Mouse (Mus musculus) kidney, adult 18-20 months (tissue): ENCODE results near the gene Tgm3.

ENCODE experiments used
- DNase-seq: peaks from one replicate; pipeline ENCODE4 v3.0.0; 2021

Gene Tgm3

DNA sequence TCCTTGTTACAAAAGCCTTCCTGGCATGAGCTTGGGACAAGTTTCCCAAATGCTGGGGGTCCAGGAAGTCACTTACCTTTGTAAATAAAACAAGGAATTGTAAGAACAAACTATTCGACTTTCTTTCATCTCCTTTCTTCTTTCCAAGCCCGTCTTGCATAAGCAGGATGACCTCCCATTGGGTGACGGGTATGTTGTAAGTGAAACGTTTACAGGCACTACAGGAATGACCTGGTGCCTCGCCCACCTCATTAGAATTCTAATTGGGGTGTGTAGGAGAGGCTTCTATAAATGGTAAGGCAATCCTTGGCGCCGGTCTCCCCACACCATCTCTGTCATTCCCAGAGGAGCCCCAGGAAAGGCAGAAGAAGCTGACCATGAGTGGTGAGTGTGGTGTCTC, at the start of gene Tgm3:
Gene Tgm3, plus strand, starts transcription at position 324 of the 400 bp plus-strand sequence.
- no peak for DNase-seq

GRCm38 (mm10) chr2:129980608-129981007, 31.5 kb upstream of the Tgm3 start:
- no peak for DNase-seq

DNA sequence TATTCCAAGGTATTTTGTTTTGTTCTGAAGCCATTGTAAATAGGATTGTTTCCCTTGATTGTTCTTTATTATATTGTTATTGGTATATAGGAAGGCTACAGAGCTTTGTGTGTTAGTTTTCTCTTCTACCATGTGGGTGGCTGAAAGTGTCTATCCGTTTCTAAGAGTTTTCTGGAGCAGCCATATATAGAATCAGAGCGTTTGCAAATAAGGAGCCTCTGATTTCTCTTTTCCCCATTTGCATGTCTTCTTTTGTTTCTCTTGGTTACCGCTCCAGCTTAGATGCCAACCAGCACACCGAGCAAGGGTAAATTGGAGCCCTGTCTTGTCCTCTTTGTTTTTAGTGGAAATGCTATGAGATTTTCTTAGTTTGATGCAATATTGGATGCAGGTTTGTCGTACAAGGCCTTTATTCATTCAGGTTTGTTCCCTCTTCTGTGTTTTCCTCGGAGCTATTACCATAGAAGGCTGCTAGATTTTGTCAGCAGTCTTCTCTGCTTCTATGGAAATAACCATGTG, 24.6 kb upstream of the Tgm3 start:
- DNase-seq: no peak

GRCm38 (mm10) chr2:129989646-129990045, 22.5 kb upstream of the Tgm3 start:
- DNase-seq: no peak

- no peak for DNase-seq
Observed at GRCm38 (mm10) chr2:129994468-129994867, 17.7 kb upstream of the Tgm3 start.

DNA sequence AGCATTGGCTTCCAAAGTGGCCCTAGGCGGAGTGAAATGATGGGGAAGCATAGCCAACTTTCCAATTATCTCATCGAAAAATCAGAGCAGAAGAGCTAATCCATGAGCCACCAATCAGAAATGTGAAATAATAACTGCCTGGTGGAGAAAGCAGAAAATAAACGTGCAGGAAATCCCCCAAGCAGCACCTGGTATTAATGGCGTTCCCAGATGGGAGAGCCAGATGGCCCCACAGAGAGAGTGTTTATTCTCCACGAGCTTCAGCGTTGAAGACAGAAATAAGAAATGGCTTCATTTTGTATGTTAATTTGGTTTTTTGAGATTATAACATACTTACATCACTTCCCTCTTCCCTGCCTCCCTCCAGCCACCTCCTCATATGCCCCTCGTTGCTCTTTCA, 13.7 kb upstream of the Tgm3 start:
- no peak for DNase-seq

DNA sequence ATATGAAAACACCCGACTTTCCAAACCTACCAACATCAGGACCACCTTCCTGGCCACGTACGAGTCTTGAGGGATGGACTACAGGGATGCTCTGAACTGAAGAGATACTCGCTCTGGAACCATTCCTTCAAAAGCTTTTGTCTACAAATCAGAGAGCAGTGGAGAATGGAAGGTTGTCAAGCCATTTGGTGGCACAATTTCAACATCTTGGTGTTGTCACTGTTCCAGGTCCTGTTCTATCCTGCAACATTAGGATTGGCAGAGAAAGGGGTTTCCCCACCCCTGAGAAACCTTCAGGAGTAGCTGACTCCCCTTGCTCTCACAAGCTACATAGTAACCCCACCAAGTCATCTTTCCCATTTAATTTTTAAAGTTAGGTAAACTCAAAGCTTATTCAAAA, 12.9 kb upstream of the Tgm3 start:
- DNase-seq: no peak

- DNase-seq: no peak
Observed at GRCm38 (mm10) chr2:130000601-130001000, 11.5 kb upstream of the Tgm3 start.

DNA sequence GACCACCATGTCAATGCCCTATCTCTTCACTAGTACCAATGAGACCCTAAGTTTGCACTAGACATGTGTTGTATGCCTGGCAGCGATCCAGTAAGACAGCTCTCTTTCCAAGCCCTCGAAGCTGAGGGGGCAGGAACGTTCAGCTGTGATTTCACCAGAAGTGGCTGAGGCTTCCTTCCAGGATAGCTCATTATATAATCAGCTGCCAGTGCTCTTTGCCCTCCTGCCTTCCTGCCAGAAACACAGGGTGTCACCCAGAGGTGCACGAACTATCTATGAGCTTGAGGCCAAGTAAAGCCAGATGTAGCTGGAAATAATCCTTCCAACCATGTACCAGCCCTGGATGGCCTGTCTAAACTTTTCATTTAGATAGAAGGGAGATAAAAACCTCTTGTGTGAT, 8.1 kb upstream of the Tgm3 start:
- DNase-seq: peak; percentile 62

GRCm38 (mm10) chr2:130009371-130009770, 2.8 kb upstream of the Tgm3 start:
- DNase-seq: no peak

DNA sequence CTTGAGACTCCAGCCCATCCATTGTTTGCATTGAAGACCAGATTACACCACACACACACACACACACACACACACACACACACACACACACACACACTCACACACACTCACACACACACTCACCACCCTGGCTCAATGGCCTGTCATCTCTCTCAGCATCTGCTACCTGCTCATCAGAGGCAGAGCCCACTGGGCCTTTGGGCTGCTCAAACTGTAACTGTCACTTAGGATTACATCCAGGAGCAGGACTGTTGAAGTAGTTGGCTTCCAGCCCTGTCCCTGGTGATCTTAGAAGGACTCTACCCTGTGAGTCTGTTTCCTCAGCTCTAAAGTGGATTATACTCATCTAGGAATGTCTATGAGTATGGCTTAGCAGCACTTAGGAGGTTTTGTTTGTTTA, 1.5 kb downstream of the Tgm3 start:
- no peak for DNase-seq

DNA sequence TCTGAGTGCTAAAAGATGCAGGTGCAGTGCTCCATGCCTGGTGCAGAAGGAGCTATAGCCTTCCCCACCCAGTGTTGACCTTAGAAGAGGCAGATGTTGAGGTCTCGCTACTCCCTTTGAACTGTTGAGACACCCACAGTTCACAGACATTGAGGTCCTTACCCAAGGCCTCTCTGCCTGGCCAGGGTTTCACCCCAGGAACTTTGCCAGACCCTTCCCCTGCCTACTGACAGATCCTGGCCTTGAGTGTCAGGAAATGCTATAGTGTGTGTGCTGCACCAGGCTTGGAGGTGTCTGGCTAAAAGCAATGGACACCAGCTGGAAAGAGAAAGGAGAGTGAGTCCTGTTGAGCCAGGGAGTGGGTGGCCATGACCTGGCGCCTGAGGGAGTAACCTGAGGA, 3.0 kb downstream of the Tgm3 start:
- no peak for DNase-seq

- DNase-seq: no peak
Observed at GRCm38 (mm10) chr2:130018084-130018483, 5.9 kb downstream of the Tgm3 start.

DNA sequence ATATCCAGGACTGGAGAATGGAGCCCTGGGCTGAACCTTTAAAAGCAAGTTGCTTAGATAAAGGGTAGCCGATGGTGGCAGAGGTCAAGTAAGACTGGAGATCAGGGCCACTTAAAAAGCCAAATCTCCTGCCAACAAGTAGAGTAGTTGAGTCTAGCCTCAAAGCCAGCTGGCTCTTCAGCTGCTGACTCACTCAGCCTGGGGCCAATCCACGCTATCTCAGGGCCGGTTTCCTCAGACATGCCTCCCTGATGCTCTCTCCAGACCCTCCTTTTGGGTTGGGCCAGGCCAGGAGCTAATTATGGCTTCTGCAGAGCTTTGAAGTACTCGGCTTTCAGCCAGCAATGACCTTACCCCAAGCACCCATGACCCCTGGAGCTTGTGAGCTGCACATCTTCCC, 15.7 kb downstream of the Tgm3 start:
- no peak for DNase-seq

DNA sequence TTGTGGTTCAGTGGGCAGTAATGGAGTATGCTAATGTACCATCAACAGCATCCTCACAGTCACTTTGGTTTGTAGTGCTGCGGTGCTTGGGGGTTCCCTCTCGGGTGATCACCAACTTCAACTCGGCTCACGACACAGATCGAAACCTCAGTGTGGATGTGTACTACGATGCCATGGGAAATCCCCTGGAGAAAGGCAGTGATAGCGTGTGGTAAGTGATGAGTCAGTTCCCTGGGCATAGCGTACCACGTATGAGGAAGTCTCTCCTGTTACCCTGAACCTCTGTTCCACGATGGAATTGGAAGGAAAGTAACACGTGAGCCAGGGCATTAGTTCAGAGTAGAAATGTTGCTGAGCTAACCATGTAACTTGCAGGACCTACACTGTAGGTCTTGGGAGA, 17.7 kb downstream of the Tgm3 start:
- DNase-seq: no peak

- DNase-seq: no peak
Observed at GRCm38 (mm10) chr2:130032661-130033060, 20.5 kb downstream of the Tgm3 start.

- no peak for DNase-seq
Observed at GRCm38 (mm10) chr2:130036846-130037245, 24.7 kb downstream of the Tgm3 start.

- DNase-seq: no peak
Observed at GRCm38 (mm10) chr2:130038971-130039370, 26.8 kb downstream of the Tgm3 start.

- DNase-seq: no peak
Observed at GRCm38 (mm10) chr2:130040190-130040886, 28.2 kb downstream of the Tgm3 start.

GRCm38 (mm10) chr2:130043835-130044234, 31.7 kb downstream of the Tgm3 start:
- no peak for DNase-seq

GRCm38 (mm10) chr2:130047923-130048440, 35.8 kb downstream of the Tgm3 start:
- DNase-seq: no peak

- no peak for DNase-seq
Observed at GRCm38 (mm10) chr2:130048792-130049191, 36.6 kb downstream of the Tgm3 start.

DNA sequence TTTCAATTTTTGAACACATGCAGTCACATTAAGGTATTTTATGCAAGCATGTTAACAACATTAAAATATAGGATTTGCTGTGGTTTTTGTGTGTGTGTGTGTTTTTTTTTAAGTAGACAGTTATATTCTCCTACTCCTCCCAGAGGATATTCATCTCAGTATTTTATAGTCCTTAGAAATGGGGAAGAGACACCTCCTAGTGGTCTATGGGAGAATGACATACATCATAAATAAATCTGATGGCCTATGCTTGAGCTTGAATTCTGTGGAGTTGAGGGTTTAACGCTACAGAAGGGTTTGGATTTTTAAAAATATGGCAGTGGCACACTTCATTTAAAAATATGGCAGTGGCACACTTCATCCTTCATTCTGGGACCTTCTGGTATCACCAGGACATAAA, 46.0 kb downstream of the Tgm3 start:
- DNase-seq: no peak

GRCm38 (mm10) chr2:130068228-130068627, 56.1 kb downstream of the Tgm3 start:
- DNase-seq: no peak

DNA sequence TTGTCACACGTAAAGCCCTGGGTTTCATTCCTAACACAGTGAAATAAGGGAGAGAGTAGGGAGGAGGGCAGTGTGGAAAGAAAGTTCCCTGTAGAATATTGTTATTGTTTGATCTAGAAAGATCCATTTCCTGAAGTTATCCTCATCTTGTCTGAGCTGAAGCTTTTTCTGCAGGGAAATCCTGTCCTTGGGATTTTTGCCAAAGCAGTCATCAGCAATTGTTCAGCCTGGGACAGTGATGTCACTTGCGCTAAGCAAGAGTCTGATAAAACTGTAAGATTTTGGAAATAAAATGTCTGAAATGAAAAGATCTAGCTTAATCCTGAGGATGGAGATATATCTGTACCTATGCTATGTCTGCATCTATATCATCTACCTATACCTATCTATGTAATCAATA, 58.2 kb downstream of the Tgm3 start:
- no peak for DNase-seq
